Mouse (Mus musculus) myocyte (in vitro differentiated cells): Measurements from ENCODE around the gene Steap2.

ENCODE experiments used
- CEBPB ChIP-seq: IDR thresholded peaks from 2 replicates; pipeline ENCODE4 v1.6.1; 2011; ENCODE audit warnings: mild to moderate bottlenecking, moderate library complexity; ENCODE audit not compliant: poor library complexity, insufficient read depth, severe bottlenecking
- E2F4 ChIP-seq: IDR thresholded peaks from one replicate; pipeline ENCODE4 v1.6.1; 2011; ENCODE audit warnings: mild to moderate bottlenecking, control low read depth, moderate library complexity; ENCODE audit not compliant: insufficient read depth
- MAX ChIP-seq: IDR thresholded peaks from one replicate; pipeline ENCODE4 v1.6.1; 2011; ENCODE audit warnings: low read depth, mild to moderate bottlenecking, control low read depth
- MYOG ChIP-seq, 3 experiments: IDR thresholded peaks; one replicate each; pipeline ENCODE4 v1.6.1; 2011; ENCODE audit warnings: control low read depth in 2 of 3, low read depth in 2 of 3, mild to moderate bottlenecking in 2 of 3; ENCODE audit not compliant: insufficient read length in 2 of 3, control insufficient read depth in 1 of 3, insufficient read depth in 1 of 3
- POLR2A ChIP-seq: IDR thresholded peaks from one replicate; pipeline ENCODE4 v1.6.1; 2011; ENCODE audit warnings: low read depth, mild to moderate bottlenecking, control low read depth, moderate library complexity; ENCODE audit not compliant: insufficient read length
- POLR2AphosphoS2 ChIP-seq: IDR thresholded peaks from one replicate; pipeline ENCODE4 v1.6.1; 2011; ENCODE audit warnings: low read depth, control low read depth; ENCODE audit not compliant: insufficient read length
- SRF ChIP-seq: IDR thresholded peaks from one replicate; pipeline ENCODE4 v1.6.1; 2011; ENCODE audit warnings: low read depth; ENCODE audit not compliant: control insufficient read depth, insufficient read length
- TCF12 ChIP-seq: IDR thresholded peaks from one replicate; pipeline ENCODE4 v1.6.1; 2011; ENCODE audit warnings: mild to moderate bottlenecking, control low read depth; ENCODE audit not compliant: poor library complexity, insufficient read depth, severe bottlenecking

DNA sequence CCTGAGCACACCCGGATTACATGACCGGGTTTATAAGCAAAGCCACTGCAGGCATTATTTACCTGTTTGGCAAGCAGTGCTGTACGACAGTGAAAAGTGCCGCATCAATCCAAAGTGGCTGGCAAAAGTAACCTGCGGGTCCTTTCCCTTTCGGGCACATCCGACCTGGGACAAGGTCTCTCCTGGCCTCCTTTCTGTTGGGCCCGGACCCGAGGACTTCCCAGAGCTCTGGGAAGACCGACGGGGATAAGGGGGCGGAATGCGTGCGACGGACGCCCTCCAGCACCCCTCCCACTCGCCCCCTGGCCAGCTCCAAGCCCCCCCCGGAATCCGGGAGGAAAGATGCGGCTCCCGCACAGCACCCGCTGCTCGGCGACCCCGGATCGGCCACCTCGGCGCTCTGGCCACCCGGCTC is 830 bp downstream of the Steap2 start:
- TF ChIP-seq E2F4, result no peak
- no peak for TF ChIP-seq POLR2A
- no peak for TF ChIP-seq CEBPB
- TF ChIP-seq MAX, result no peak
- no peak for TF ChIP-seq MYOG (IDR thresholded peaks at IDR 0.05; ENCODE audit: control insufficient read depth in 1 of 3, insufficient read depth in 1 of 3, insufficient read length in 2 of 3, low read depth in 2 of 3)
- no peak for TF ChIP-seq TCF12
- TF ChIP-seq SRF, result no peak
- no peak for TF ChIP-seq POLR2AphosphoS2
